Mouse (Mus musculus): ENCODE results near the gene 4930556J24Rik.

DNA sequence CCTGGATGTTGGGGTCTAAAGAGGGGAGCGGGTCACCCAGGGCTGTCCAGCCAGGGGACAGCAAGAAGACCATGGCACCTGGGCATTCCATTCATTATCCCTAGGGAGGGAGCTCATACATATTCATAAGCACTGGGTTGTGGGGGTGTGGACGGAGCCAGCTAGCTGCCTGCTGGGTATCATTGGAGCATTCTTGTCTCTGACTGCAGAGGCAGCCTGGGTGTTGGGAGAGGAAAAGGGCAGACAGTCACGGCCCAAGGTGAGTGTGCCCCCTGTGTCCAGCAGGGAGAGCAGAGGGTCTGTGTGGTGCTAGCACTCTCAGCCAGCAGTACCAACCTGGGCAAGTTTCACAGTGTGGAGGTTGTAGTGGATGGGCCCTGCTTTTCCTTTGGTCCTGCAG is 13.2 kb upstream of the 4930556J24Rik start:
- TF ChIP-seq CTCF (IDR thresholded peaks at IDR 0.05; ENCODE audit: low read depth): no peak
- TF ChIP-seq EP300 (IDR thresholded peaks at IDR 0.05; ENCODE audit: low read depth): no peak

All from heart, postnatal 0 days (tissue).